Mouse (Mus musculus) testis, adult 2 months (tissue): Measurements from ENCODE around the gene Atg3.

ENCODE experiments used
- CTCF ChIP-seq: fragments of 200-500 bp; IDR thresholded peaks from 2 replicates; pipeline ENCODE4 v1.5.1; 2012; ENCODE audit warnings: low read depth, mild to moderate bottlenecking, inconsistent platforms, low read length, moderate library complexity; ENCODE audit not compliant: control insufficient read depth, insufficient read depth, insufficient replicate concordance
- POLR2A ChIP-seq: fragments of 200-500 bp; IDR thresholded peaks from 2 replicates; pipeline ENCODE4 v1.6.1; 2012; ENCODE audit warnings: low read depth, mild to moderate bottlenecking, inconsistent platforms, low read length, moderate library complexity; ENCODE audit not compliant: control insufficient read depth

DNA sequence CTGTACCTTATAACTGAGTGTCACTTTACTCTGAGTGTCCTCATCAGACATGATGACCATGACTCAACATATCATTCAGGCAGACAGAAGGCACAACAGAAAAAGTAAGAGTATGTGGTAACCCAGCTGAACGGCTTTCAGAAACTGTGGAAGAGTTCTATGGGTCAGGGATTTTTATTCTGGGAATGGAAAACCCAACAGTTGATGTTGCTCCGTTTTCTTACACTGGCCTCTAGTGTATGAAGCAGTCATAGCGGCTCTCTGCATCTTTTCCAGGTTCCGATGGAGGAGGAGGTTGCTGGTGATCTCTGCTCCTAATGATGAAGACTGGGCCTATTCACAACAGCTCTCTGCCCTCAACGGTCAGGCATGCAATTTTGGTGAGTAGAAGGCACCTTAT lies 36.0 kb upstream of the Atg3 start:
- no peak for TF ChIP-seq CTCF
- no peak for TF ChIP-seq POLR2A
